Mouse (Mus musculus) kidney, adult 8-10 months (tissue): ENCODE data around the gene C1ra.
A peak's percentile ranks its signal among the peaks of the same experiment; 100 is the strongest.
"Not testable (repeated sequence)": the region's sequence is repeated elsewhere in the genome, so short reads cannot be mapped to it uniquely, and the experiment has no call there.

Experiments
- DNase-seq, 2 experiments: peaks; one replicate each; pipeline ENCODE4 v3.0.0; 2022

The C1ra gene

GRCm38 (mm10) chr6:124512355-124512836, at the start of gene C1ra:
Gene C1ra, plus strand, starts transcription at chr6:124512405.
- DNase-seq = peak; percentile 35 to 72

DNA sequence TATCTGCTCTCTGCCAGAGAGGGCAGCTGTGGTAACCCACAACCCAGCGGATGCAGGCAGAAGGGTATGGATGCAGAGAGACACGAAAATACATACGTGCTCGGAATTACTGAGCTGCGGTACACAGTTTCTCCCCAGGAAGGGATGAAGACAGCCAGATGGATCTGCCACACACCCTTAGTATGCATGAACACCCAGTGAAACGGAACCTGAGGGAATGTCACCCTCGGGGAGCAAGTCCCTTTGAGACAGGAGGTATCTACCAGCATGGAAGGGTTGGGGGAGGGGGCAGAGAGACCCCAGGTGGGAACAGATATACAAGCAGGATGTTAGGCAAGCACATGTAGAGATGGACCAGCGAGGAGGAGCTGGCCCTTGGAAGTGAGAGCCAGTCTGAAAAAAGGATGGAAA, 48.3 kb upstream of the C1ra start:
- no peak for DNase-seq

DNA sequence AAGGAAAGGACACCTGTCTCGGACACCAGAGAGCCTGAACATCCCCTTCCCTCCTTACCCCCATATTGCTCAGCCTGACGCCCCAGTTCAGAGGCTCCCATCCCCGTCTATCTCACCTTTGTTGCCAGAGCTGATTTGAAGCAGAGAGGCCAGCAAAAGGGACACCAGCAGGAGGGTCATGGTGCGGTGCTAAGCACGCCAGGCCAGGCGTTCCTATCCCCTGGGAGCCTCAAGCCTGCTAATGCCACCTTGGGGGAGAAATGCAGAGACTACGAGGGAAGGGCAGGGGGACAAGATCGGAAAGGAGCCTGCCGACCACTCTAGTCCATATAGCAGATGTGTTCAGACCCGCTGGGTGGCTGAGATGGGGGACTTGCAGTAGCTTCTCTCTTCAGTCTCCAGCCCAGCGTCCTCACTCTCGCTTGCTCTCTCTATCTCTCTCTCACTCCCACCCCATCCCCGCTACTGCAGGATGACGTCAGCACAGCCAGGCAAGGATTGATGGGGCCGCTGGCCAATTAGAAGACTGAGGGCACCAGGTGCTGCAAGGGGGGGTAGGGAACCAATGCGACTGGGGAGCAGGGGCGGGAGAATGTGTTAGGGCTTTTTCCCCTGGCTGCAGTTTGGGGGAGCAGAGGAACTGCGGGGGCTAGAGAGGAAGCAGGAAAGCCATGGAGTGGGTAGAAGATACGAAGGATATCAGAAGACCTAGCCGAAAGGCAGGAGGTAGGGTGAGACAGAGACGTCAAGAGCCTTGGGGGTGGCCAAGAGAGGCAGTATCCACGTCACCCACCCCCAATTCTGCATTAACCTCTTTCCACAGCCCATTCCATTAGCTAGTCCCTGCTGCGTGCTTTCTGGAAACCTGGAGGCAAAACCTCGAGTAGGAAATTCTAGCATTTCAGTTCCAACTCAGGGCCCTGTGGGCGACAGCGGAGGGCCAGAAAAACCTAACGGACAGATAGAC, 47.6 kb upstream of the C1ra start, which contains the start of gene Clstn3:
TSS of gene Clstn3 (minus strand) at position 490 of the 967 bp plus-strand sequence.
- peak; percentile 51 to 52 for DNase-seq

DNA sequence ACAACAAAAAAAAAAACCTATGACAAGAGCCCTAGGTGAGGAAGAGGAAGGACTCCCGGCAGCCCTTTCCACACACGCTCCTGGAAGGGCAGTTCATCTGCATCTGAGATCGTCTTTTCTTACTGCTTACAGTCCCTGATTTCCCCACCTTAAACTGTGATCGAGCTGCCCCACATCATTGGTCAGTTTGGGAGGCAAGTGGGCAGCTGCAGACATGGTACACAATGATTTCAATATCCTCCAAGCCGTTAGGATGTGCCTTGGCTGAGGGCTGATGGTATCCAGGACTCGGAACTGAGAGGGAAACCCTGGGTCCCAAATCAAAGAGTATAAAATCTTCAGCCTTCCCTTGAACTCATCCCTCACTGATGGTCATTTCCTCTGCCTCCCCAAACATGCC, 46.9 kb upstream of the C1ra start:
- DNase-seq = no peak

DNA sequence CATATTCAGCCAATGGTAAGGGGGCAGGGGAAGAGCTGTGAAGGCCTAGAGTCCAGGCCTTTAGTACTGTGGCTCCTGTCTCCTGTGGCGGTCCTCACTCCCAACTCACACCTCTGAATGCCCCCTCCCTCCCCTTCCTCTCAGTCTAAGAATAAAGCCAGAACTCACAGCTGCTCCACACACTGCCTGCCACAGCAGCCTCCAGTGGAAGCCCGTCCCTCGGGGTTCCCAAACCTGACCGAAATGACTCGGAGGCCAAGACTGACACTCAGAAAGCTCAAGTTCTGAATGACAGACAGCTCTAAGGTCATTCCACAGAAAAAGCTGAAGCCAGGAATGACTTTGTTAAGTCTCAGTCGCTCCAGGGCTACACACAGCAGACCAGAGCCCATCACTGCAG, 46.5 kb upstream of the C1ra start:
- DNase-seq = no peak

DNA sequence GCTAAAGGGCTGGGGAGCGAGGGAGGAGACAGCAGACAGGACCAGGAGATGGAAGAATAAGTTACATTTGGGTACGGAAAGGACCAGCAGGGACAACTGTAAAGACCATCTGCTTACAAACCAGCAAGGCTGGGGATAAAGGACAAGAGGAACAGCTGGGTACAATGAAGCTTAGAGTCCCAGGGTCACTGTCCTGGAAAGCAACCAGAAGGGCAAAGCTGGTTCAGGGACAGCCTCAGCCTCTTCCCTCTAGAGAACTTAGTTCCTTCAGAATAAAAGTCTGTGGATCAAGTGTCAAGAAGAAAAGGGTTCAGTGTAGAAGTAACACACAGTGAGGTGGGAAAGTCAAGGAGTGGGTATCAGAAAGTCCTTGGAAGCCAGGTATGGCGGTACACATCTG, 41.1 kb upstream of the C1ra start:
- DNase-seq = no peak

- DNase-seq = not testable (repeated sequence)
Measured at GRCm38 (mm10) chr6:124471783-124472638, 40.2 kb upstream of the C1ra start.

DNA sequence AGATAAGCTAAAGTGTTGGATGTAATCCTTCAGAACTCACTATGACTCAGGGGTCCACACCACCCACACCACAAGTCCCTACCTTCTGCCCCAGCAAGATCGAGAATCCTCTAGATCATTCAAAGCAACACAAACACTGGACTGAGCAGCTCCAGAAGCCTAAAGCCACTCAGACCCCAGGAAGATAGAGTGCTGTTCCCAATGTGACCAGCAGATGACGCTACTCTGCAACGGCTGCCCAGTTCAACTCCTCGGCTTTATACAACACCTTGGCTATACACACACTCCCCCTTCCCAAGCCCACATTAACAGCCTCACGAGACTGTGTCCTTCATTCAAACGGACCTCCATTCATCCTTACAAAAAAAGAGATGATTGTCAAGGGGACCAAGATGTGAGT, 39.4 kb upstream of the C1ra start:
- peak in 1 of 2 experiments; percentile 67 for DNase-seq

GRCm38 (mm10) chr6:124474621-124475020, 37.6 kb upstream of the C1ra start:
- no peak for DNase-seq

DNA sequence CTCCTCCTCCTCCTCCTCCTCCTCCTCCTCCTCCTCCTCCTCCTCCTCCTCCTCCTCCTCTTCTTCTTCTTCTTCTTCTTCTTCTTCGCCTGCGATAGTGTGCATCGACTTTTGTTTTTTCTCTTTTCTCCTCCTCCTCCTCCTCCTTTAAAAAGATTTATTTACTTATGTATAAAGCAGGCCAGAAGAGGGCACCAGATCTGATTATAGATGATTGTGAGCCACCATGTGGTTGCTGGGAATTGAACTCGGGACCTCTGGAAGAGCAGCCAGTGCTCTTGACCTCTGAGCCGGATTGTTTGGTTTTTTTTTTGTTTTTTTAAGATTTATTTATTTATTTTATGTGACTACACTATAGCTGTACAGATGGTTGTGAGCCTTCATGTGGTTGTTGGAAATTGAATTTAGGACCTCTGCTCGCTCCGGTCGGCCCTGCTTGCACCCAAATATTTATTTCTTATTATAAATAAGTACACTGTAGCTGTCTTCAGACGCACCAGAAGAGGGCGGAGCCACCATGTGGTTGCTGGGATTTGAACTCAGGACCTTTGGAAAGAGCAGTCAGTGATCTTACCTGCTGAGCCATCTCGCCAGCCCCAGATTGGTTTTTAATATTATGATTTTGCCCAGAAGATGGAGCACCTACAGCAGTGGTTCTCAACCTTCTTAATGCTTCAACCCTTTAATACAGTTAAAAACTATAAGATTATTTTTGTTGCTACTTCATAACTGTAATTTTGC, 36.7 kb upstream of the C1ra start:
- DNase-seq = not testable (repeated sequence)

GRCm38 (mm10) chr6:124476216-124476615, 36.0 kb upstream of the C1ra start:
- no peak for DNase-seq

DNA sequence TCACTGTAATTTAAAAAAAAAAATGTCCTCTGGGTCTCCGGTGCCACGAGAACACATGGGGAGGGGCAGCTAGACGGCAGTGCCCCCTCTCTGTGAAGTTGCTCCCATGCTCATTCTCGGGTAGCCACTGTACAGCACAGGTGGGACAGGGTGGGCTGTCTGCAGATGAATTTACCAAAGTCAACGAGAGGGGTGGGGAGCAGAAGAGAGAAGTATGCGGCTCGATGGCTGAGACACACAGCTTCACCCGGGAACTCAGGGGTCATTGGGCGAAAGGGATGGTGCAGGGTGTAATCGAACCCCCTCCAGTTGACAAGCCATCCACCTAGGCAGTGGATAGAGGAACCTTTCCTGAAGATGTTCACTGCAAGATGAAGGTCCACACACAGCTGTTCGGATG, 35.4 kb upstream of the C1ra start:
- no peak for DNase-seq

- no peak for DNase-seq
Measured at GRCm38 (mm10) chr6:124477221-124477655, 35.0 kb upstream of the C1ra start.

- no peak for DNase-seq
Measured at GRCm38 (mm10) chr6:124477922-124478651, 34.1 kb upstream of the C1ra start.

DNA sequence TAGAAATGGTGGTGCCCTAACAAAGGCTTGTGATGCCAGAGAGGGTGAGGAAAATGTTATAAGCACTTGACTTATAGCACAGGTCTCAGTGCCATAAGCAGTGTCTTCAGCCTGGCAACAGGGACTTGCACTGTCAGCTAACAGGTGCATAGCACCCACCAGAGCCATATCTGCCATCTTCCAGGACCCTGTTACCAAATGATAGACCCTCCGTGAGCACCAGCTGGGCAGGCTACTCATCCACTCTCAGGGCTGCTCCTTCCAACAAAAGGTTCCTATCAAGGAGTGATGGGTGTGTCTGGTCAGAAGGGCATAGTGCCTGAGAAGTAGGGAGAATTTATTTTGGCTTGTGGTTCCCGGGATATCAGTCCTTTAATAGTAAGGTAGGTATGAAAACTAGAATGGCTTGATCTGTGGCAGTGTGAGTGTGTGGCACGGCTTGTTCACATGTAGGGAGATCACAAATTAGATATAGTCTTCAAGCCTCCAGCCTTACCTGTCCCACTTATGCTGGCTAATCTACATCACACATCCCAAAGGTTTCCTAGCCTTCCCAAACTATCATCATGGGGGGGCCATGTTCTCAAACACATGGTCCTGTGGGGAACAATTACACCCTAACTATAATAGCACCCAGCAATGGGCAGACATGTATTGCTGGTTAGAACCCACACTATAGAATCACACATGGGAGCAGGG, 33.2 kb upstream of the C1ra start:
- DNase-seq = no peak

GRCm38 (mm10) chr6:124479573-124479930, 32.7 kb upstream of the C1ra start:
- no peak for DNase-seq

- no peak for DNase-seq
Measured at GRCm38 (mm10) chr6:124480295-124480694, 31.9 kb upstream of the C1ra start.

DNA sequence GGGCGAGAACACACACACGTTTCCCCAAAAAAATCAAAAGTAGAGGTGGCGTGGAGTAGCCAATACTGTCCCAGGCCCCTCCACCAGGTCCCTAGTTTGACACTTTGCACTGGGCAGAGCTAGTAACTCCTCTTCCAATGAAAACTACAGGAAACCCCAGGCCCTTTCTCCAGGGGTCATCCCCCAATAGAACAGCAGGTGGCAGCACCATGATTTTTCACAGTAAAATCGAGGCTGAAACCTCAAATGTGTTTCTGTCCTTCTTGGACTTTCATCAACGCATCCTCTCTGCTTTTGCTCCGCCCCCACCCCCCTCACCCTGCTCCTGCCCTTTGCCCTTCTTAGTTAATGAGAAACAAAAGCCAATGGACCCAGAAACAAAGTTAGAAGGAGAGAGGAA, 30.6 kb upstream of the C1ra start:
- peak; percentile 78 to 88 for DNase-seq

- not testable (repeated sequence) for DNase-seq
Measured at GRCm38 (mm10) chr6:124483831-124484230, 28.4 kb upstream of the C1ra start.

- DNase-seq = no peak
Measured at GRCm38 (mm10) chr6:124484851-124485250, 27.4 kb upstream of the C1ra start.
